Mouse (Mus musculus) CD4-positive, CD25-positive, alpha-beta regulatory T cell, adult 9 weeks (primary cell): ENCODE data around the gene 1700020L24Rik. TPM values are rescaled to one million over a fixed set of nuclear protein-coding genes. Genes with fewer than 3 reads are reported as not detected.

ENCODE experiments used
- polyA plus RNA-seq: library from polyadenylated mRNA; unstranded; fragments of 100-300 nt; shearing (Covaris generic); gene quantifications from one replicate; pipeline ENCODE4 v1.2.1, GENCODE M21; 2017

Gene 1700020L24Rik
- 1.5 TPM for polyA plus RNA-seq

DNA sequence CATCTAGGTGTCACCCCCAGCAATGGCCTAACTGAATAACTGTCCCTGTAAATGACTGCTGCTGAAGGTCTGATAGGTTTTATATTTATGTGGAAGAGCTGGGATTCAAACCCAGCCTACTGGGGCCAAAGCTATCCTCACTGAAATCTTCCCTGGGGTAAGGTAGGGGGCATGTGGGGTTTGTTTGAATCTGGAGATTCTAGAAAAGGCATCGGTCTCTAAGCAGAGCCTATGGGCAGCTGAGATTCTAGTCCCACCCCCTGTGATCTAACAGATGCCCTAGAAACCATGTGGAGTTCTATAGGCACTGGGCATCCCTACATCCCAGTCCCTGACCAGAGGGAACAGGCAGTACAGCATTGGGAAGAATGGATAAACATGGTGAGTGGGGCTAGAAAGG is at the start of gene 1700020L24Rik:
Gene 1700020L24Rik (plus strand): TSS at position 301 of the 400 bp plus-strand sequence.

DNA sequence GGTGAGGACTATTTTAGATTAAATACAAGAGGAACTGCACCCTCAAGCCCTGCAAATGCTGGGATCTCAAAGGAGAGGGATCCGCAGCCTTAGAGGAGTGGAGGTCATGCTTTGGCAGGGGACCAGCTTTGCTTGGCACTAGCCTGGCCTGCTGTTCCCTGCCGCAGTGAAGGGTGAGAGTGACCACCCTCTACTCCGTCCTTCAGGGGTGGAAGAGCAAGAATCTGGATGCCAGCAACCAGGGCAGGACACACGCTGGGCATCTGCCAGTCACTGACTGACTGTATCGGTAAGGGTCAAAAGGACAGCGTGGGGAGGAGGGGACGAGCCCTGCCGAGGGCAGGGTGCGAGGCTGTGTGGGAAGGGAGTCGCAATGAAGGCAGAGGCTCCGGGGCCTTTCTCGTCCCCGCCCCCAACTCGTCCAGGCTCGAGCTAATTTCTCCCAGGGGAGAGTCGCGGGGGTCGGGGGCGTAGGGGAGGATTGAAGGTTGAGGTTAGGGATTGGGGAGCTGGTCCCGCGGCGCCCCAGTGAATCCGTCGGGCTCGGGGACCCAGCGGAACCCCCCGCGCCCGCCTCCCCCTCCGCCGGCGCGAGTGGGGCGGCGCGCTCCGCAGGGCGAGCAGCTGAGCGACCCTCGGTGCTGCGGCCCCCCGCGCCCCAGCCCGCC is 28.3 kb upstream of the 1700020L24Rik start, which contains the start of gene Rasl10b:
Gene Rasl10b (plus strand): TSS at position 51 of the 668 bp plus-strand sequence.

DNA sequence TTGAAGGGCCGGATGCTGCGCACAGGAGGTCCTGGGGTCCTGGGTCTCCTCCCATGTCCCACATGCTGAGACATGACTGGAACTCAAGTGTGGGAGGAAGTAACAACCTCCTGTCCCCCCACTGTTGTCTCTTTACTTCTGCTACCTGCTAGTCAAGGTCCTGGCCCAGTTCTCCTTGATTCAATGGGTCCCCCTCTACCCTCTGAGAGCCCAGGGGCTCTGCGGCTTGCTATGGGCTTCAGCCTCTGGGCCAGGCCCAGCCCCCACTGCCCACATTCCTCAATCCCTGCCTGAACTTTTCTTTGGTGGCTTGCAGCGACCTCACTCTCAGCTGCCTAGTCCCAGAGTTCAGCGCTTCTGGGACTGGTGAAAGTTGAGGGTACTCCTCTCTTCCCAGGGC is 8.1 kb upstream of the 1700020L24Rik start, which contains the start of gene Gas2l2:
Gene Gas2l2 (minus strand): TSS at position 101 of the 400 bp plus-strand sequence.

DNA sequence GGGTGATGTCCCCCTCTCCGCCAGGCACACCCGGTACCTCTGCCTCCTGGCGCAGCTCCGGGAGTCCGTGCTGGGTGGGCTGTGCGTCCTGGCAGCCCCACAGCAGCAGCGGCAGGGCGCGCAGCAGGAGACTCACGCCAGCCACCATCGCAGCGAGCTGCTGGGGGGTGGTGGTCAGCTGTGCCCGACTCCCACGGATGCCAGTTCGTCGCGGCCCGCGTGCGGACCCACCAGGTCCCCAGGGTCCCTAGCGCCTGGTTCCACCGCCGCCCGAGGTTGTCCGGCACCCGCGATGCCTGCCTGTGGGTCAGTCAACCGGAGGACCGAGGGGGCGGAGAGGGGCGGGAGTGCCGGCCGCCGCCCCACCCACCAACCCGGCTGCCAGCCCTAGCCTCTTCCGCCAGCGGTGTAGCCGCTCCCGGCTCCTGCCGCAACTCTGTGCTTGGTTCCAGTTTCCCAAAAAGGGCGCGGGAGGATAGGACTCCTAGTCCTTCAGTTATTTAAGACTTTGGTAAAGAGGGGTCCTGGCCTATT is 25.3 kb downstream of the 1700020L24Rik start, which contains the start of gene Mmp28:
Gene Mmp28 (minus strand): TSS at position 361 of the 534 bp plus-strand sequence.

DNA sequence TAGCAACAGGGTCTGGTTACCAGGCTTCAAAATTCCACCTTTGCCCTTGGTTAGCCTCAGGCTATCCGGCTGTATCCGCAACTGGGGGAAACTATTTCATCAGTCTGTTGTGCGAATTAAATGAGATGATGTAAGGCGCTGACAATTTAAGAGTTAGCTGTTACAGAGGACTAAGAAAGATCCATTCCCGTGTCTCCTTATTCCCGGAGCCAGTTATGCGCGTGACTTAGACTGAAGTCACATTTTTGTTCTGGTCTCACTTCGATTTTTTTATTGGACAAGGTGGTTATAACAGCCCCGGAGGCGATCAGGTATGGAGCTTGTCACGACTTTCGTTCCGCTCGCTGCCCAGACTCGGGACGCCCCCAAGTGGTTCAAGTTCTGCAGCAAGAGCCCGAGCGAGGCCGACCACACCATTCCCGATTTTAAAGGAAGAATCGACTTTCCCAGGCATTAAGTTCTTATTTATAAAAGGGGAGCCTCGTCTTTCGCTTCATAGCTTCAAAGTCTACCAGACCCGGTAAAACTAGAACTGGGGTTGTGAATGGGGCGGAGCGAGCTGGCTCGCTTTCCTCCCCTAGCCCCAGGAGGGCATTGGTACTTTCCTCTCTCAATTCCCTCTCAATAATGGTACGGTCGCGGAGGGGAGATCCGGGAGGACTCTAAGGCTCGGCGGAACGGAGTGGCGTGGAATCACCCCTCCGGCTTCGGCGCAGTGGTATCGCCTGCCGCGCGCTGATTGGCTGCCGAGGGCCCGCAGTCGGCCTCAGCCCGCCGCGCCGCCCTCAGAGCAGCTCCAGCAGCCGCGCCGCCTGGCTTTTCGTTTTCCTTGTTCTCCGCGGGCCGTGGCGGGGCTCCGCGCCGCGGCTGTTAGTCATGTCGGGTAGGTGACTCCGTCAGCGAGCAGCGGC is 35.1 kb downstream of the 1700020L24Rik start, which contains the start of gene Taf15:
Gene Taf15 (plus strand): TSS at position 763 of the 911 bp plus-strand sequence.

Other genes starting within 250 kb of the 1700020L24Rik start
- gene Slfn3, start 246.3 kb upstream of the 1700020L24Rik start, polyA plus RNA-seq: 6.9 TPM
- not detected for gene Slfn14, start 151.0 kb upstream of the 1700020L24Rik start, polyA plus RNA-seq
- gene Ap2b1, start 138.7 kb upstream of the 1700020L24Rik start, polyA plus RNA-seq: 58.3 TPM
- gene Pex12, start 135.1 kb upstream of the 1700020L24Rik start, polyA plus RNA-seq: 19.4 TPM
- gene Rasl10b, start 28.5 kb upstream of the 1700020L24Rik start, polyA plus RNA-seq: not detected
- not detected for gene Gas2l2, start 8.2 kb upstream of the 1700020L24Rik start, polyA plus RNA-seq
- gene Mmp28, start 25.4 kb downstream of the 1700020L24Rik start, polyA plus RNA-seq: not detected
- gene Taf15, start 35.4 kb downstream of the 1700020L24Rik start, polyA plus RNA-seq: 22.7 TPM
- not detected for gene Heatr9, start 84.5 kb downstream of the 1700020L24Rik start, polyA plus RNA-seq
- 101 TPM for gene Ccl5, start 92.8 kb downstream of the 1700020L24Rik start, polyA plus RNA-seq
- not detected for gene Ccl9, start 141.0 kb downstream of the 1700020L24Rik start, polyA plus RNA-seq
- gene Ccl6, start 155.4 kb downstream of the 1700020L24Rik start, polyA plus RNA-seq: 0.61 TPM
- 0.60 TPM for gene Rpl9-ps1, start 207.9 kb downstream of the 1700020L24Rik start, polyA plus RNA-seq
- gene Ccl3, start 211.7 kb downstream of the 1700020L24Rik start, polyA plus RNA-seq: 0.37 TPM
- gene Ccl4, start 224.9 kb downstream of the 1700020L24Rik start, polyA plus RNA-seq: 2.7 TPM